ENCODE assay signal across 22 mouse cellular contexts in the genomic region with DNA sequence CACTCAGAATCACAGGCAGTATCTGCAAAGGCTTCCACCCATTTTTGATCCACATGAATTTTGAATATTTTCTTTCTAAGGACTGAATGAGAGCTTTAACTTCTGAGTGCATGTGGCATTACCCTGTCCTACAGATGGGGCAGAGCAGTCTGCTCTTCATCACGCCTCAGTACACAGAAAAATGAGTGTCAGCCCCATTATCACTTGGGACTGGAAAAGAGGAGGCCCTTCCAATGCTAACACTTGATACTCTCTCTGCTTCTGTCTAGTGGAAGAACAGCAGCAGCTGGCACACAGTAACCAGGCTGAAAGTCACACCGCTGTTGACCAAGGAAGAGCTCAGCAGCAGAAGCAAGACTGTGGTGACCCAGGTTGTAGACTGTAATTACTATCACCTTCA. TPM values are rescaled to one million over a fixed set of nuclear protein-coding genes. Genes with fewer than 3 reads are reported as not detected.
DNase-seq lines count a peak whose midpoint lies in the region; ATAC-seq and TF ChIP-seq lines count a peak whose summit lies in the region.
"Had no signal": no experiment of that assay in that cellular context is flagged by ENCODE, and none has a peak within 500 bp of the region (broad histone marks: within the 10 kb centered on the region; RNA-seq: fewer than 3 reads in every experiment).

No protein-coding gene starts in this region.

- no peak overlapping the region for H3K4me3 ChIP-seq in embryonic facial prominence, embryonic 14.5 days (ENCODE audit: low read depth, low read length)
- no peak overlapping the region for H3K4me3 ChIP-seq in embryonic facial prominence, embryonic 10.5 days
- H3K4me3 ChIP-seq in hindbrain, embryonic 12.5 days = no peak overlapping the region
- no peak overlapping the region for H3K4me3 ChIP-seq in hindbrain, embryonic 13.5 days
- H3K4me3 ChIP-seq in midbrain, postnatal 0 days (ENCODE audit: low read depth, low read length) = no peak overlapping the region
- H3K4me3 ChIP-seq in midbrain, embryonic 15.5 days = no peak overlapping the region
- H3K4me3 ChIP-seq: embryonic facial prominence, embryonic 15.5 days; erythroblast, embryonic 14.5 days; forebrain, embryonic 10.5 days; heart, embryonic 13.5 days; intestine, embryonic 15.5 days had no signal

- no peaks in the 10 kb centered on the region for H3K27me3 ChIP-seq in embryonic facial prominence, embryonic 14.5 days (replicated peaks; ENCODE audit: control insufficient read depth, insufficient read depth, low read length)
- no peaks in the 10 kb centered on the region for H3K27me3 ChIP-seq in embryonic facial prominence, embryonic 10.5 days (replicated peaks; ENCODE audit: low read depth, poor library complexity, severe bottlenecking)
- no peaks in the 10 kb centered on the region for H3K27me3 ChIP-seq in hindbrain, embryonic 12.5 days
- no peaks in the 10 kb centered on the region for H3K27me3 ChIP-seq in hindbrain, embryonic 13.5 days
- H3K27me3 ChIP-seq in midbrain, postnatal 0 days (ENCODE audit: insufficient read depth, low read length) = no peaks in the 10 kb centered on the region
- H3K27me3 ChIP-seq in midbrain, embryonic 15.5 days (replicated peaks) = no peaks in the 10 kb centered on the region
- H3K27me3 ChIP-seq: CH12.LX; embryonic facial prominence, embryonic 15.5 days; heart, embryonic 13.5 days; intestine, embryonic 15.5 days had no signal

- TF ChIP-seq CTCF in midbrain, postnatal 0 days (IDR thresholded peaks at IDR 0.05) = no peak

- WGBS in embryonic facial prominence, embryonic 14.5 days = 66% methylated on average over 2 of the region's 2 CpGs
- WGBS in embryonic facial prominence, embryonic 10.5 days = 81% methylated on average over 2 of the region's 2 CpGs
- 72% methylated on average over 2 of the region's 2 CpGs for WGBS in hindbrain, embryonic 12.5 days
- WGBS in hindbrain, embryonic 13.5 days = 57% methylated on average over 2 of the region's 2 CpGs
- 87% methylated on average over 2 of the region's 2 CpGs for WGBS in midbrain, postnatal 0 days
- 86% methylated on average over 2 of the region's 2 CpGs for WGBS in midbrain, embryonic 15.5 days

- ATAC-seq in embryonic facial prominence, embryonic 14.5 days (ENCODE audit: low read depth) = peak; percentile 82
- ATAC-seq in hindbrain, embryonic 12.5 days (ENCODE audit: low FRiP score) = peak; percentile 43; the same call in 1 of the 2 replicates
- no peak for ATAC-seq in hindbrain, embryonic 13.5 days (ENCODE audit: low FRiP score)
- ATAC-seq in midbrain, postnatal 0 days (ENCODE audit: low FRiP score) = no peak
- ATAC-seq in midbrain, embryonic 15.5 days (replicated peaks) = no peak
- ATAC-seq: activated CD4-positive, CD25-positive, alpha-beta regulatory T cell, adult 4 months; intestine, embryonic 15.5 days; Patski had no signal

- H3K9me3 ChIP-seq in embryonic facial prominence, embryonic 14.5 days (ENCODE audit: control insufficient read depth, low read length) = no peaks in the 10 kb centered on the region
- H3K9me3 ChIP-seq in embryonic facial prominence, embryonic 10.5 days = no peaks in the 10 kb centered on the region
- H3K9me3 ChIP-seq in hindbrain, embryonic 12.5 days (replicated peaks) = no peaks in the 10 kb centered on the region
- no peaks in the 10 kb centered on the region for H3K9me3 ChIP-seq in hindbrain, embryonic 13.5 days
- no peaks in the 10 kb centered on the region for H3K9me3 ChIP-seq in midbrain, postnatal 0 days (ENCODE audit: low read length)
- H3K9me3 ChIP-seq in midbrain, embryonic 15.5 days = no peaks in the 10 kb centered on the region
- H3K9me3 ChIP-seq: embryonic facial prominence, embryonic 15.5 days; forebrain, embryonic 10.5 days; heart, embryonic 13.5 days; intestine, embryonic 15.5 days had no signal

- peak; percentile 34 for DNase-seq in embryonic facial prominence, embryonic 14.5 days (ENCODE audit: low spot score)
- no peak for DNase-seq in embryonic facial prominence, embryonic 10.5 days (ENCODE audit: low spot score)
- peak; percentile 41 for DNase-seq in midbrain, postnatal 0 days (ENCODE audit: low spot score)
- no peak for DNase-seq in thymus, postnatal 0 days (ENCODE audit: low spot score)
- DNase-seq: adrenal gland, postnatal 14 days; cerebellum, adult 8-10 months; cerebellum, postnatal 36 days; gastrocnemius, postnatal 36 days; heart, adult 11 months; heart, postnatal 36 days; kidney, adult 18-20 months had no signal

- no peak overlapping the region for H3K27ac ChIP-seq in embryonic facial prominence, embryonic 14.5 days (replicated peaks; ENCODE audit: low read depth, low read length)
- H3K27ac ChIP-seq in embryonic facial prominence, embryonic 10.5 days (replicated peaks) = no peak overlapping the region
- peak overlapping the region; percentile 8; the same call in 1 of the 2 replicates for H3K27ac ChIP-seq in hindbrain, embryonic 12.5 days
- H3K27ac ChIP-seq in hindbrain, embryonic 13.5 days = no peak overlapping the region
- no peak overlapping the region for H3K27ac ChIP-seq in midbrain, postnatal 0 days (ENCODE audit: low read depth, low read length)
- H3K27ac ChIP-seq in midbrain, embryonic 15.5 days = no peak overlapping the region
- H3K27ac ChIP-seq: embryonic facial prominence, embryonic 15.5 days; forebrain, embryonic 10.5 days; heart, embryonic 13.5 days; intestine, embryonic 15.5 days had no signal

- H3K4me2 ChIP-seq in embryonic facial prominence, embryonic 14.5 days (ENCODE audit: low read depth, low read length) = no peak overlapping the region
- no peak overlapping the region for H3K4me2 ChIP-seq in hindbrain, embryonic 12.5 days (replicated peaks)
- H3K4me2 ChIP-seq in hindbrain, embryonic 13.5 days = no peak overlapping the region
- no peak overlapping the region for H3K4me2 ChIP-seq in midbrain, postnatal 0 days (ENCODE audit: low read depth, low read length, poor library complexity, severe bottlenecking)
- no peak overlapping the region for H3K4me2 ChIP-seq in midbrain, embryonic 15.5 days
- H3K4me2 ChIP-seq: embryonic facial prominence, embryonic 15.5 days; heart, embryonic 13.5 days; intestine, embryonic 15.5 days had no signal

- H3K4me1 ChIP-seq in embryonic facial prominence, embryonic 14.5 days (ENCODE audit: control insufficient read depth, insufficient read depth, low read length) = no peaks in the 10 kb centered on the region
- H3K4me1 ChIP-seq in embryonic facial prominence, embryonic 10.5 days = no peaks in the 10 kb centered on the region
- H3K4me1 ChIP-seq in hindbrain, embryonic 12.5 days = no peaks in the 10 kb centered on the region
- H3K4me1 ChIP-seq in hindbrain, embryonic 13.5 days (replicated peaks) = no peaks in the 10 kb centered on the region; the same call in 1 of the 2 replicates
- no peaks in the 10 kb centered on the region for H3K4me1 ChIP-seq in midbrain, postnatal 0 days (ENCODE audit: insufficient read depth, low read length)
- H3K4me1 ChIP-seq in midbrain, embryonic 15.5 days = no peaks in the 10 kb centered on the region
- H3K4me1 ChIP-seq: embryonic facial prominence, embryonic 15.5 days; intestine, embryonic 15.5 days had no signal

- no peak overlapping the region for H3K9ac ChIP-seq in embryonic facial prominence, embryonic 14.5 days (ENCODE audit: low read depth, low read length)
- no peak overlapping the region for H3K9ac ChIP-seq in hindbrain, embryonic 12.5 days
- no peak overlapping the region for H3K9ac ChIP-seq in hindbrain, embryonic 13.5 days
- no peak overlapping the region for H3K9ac ChIP-seq in midbrain, postnatal 0 days (replicated peaks; ENCODE audit: low read length, poor library complexity, severe bottlenecking)
- no peak overlapping the region for H3K9ac ChIP-seq in midbrain, embryonic 15.5 days
- H3K9ac ChIP-seq: embryonic facial prominence, embryonic 15.5 days; heart, embryonic 13.5 days; intestine, embryonic 15.5 days had no signal

- no peaks in the 10 kb centered on the region for H3K36me3 ChIP-seq in embryonic facial prominence, embryonic 14.5 days (ENCODE audit: control insufficient read depth, insufficient read depth, low read length)
- H3K36me3 ChIP-seq in embryonic facial prominence, embryonic 10.5 days (replicated peaks) = no peaks in the 10 kb centered on the region
- no peaks in the 10 kb centered on the region for H3K36me3 ChIP-seq in hindbrain, embryonic 12.5 days
- H3K36me3 ChIP-seq in hindbrain, embryonic 13.5 days = no peaks in the 10 kb centered on the region
- no peaks in the 10 kb centered on the region for H3K36me3 ChIP-seq in midbrain, postnatal 0 days (ENCODE audit: insufficient read depth, low read length)
- H3K36me3 ChIP-seq in midbrain, embryonic 15.5 days (replicated peaks) = no peaks in the 10 kb centered on the region
- H3K36me3 ChIP-seq: embryonic facial prominence, embryonic 15.5 days; forebrain, embryonic 10.5 days; heart, embryonic 13.5 days; intestine, embryonic 15.5 days had no signal

RNA-seq across cellular contexts. Expression of a gene that starts 46.0 kb away (rescaled TPM):
- 9.9 and 10.0 TPM in 2 replicates for polyA plus RNA-seq in embryonic facial prominence, embryonic 14.5 days (2014; fragmentation: Nextera tagmentation; extraction: Ambion mirVana)
- 5.3 and 5.5 TPM in 2 replicates for polyA plus RNA-seq in embryonic facial prominence, embryonic 10.5 days (2016; fragmentation: Nextera tagmentation; extraction: Ambion mirVana)
- polyA plus RNA-seq in hindbrain, embryonic 12.5 days (2016; fragmentation: Nextera tagmentation; extraction: Ambion mirVana) = 6.0 and 6.5 TPM in 2 replicates
- polyA plus RNA-seq in hindbrain, embryonic 13.5 days (2015; fragmentation: Nextera tagmentation; extraction: Ambion mirVana) = 3.3 and 3.7 TPM in 2 replicates
- 1.5 and 1.6 TPM in 2 replicates for total RNA-seq in midbrain, postnatal 0 days (2014; rRNA removed)
- polyA plus RNA-seq in midbrain, postnatal 0 days (2015; fragmentation: Nextera tagmentation; extraction: Ambion mirVana) = 0.88 and 1.0 TPM in 2 replicates
- 1.9 and 2.0 TPM in 2 replicates for polyA plus RNA-seq in midbrain, embryonic 15.5 days (2015; fragmentation: Nextera tagmentation; extraction: Ambion mirVana)
- polyA plus RNA-seq in thymus, postnatal 0 days (2015; fragmentation: Nextera tagmentation; extraction: Ambion mirVana) = 0.26 and 0.31 TPM in 2 replicates
- total RNA-seq: CH12.LX had no signal
- polyA plus RNA-seq: activated CD4-positive, CD25-positive, alpha-beta regulatory T cell, adult 4 months; erythroblast, embryonic 14.5 days; Patski had no signal

Comparison
In these comparisons a context has a peak if more than half of its experiments do, and no peak if none do; other contexts are left out.
1. ATAC-seq: peak in embryonic facial prominence, embryonic 14.5 days (single experiment) and hindbrain, embryonic 12.5 days (single experiment); none in hindbrain, embryonic 13.5 days (single experiment), midbrain, postnatal 0 days (single experiment) and midbrain, embryonic 15.5 days (single experiment).
2. DNase-seq: peak in embryonic facial prominence, embryonic 14.5 days (single experiment) and midbrain, postnatal 0 days (single experiment); none in embryonic facial prominence, embryonic 10.5 days (single experiment) and thymus, postnatal 0 days (single experiment).